Mouse (Mus musculus) Patski (cell line): ENCODE data around the gene 4930564D02Rik. TPM values are rescaled to one million over a fixed set of nuclear protein-coding genes. Genes with fewer than 3 reads are reported as not detected.

Source experiments
- ATAC-seq: fragments of 100-300 bp; one replicate; pipeline ENCODE4 v1.8.0; 2021
- CTCF ChIA-PET: fragments of 350-600 bp; sonication (Branson Sonifier 250); formaldehyde crosslinking; loops from one replicate; lab custom pipeline; 2022; ENCODE audit warnings: inconsistent platforms; lab: Charles Lee
- POLR2A ChIA-PET: fragments of 350-600 bp; sonication (Branson Sonifier 250); formaldehyde crosslinking; loops from one replicate; lab custom pipeline; 2022; ENCODE audit warnings: antibody characterized with exemption, inconsistent platforms; lab: Charles Lee
- DNase-seq: peaks from one replicate; pipeline ENCODE4 v3.0.0-alpha.2; 2011; ENCODE audit warnings: low read depth, low spot score
- H3K27me3 ChIP-seq: fragments of 371-371 bp; one replicate; pipeline ENCODE4 v1.5.1; 2021
- CTCF ChIP-seq: fragments of 100-300 bp; IDR thresholded peaks from one replicate; pipeline ENCODE4 v1.5.1; 2021
- in situ Hi-C: fragments of 300-500 bp; cut with MboI; formaldehyde crosslinking; loops from 3 replicates; pipeline ENCODE4 v1.11.1; 2018; ENCODE audit warnings: low pct_unique_long_range_greater_than_20kb, mixed read lengths
- polyA plus RNA-seq: library from polyadenylated mRNA; unstranded; gene quantifications from one replicate; pipeline ENCODE4 v1.2.3, GENCODE M21; 2021

Gene 4930564D02Rik
- polyA plus RNA-seq, 1 experiment from 2014 or later: not detected

DNA sequence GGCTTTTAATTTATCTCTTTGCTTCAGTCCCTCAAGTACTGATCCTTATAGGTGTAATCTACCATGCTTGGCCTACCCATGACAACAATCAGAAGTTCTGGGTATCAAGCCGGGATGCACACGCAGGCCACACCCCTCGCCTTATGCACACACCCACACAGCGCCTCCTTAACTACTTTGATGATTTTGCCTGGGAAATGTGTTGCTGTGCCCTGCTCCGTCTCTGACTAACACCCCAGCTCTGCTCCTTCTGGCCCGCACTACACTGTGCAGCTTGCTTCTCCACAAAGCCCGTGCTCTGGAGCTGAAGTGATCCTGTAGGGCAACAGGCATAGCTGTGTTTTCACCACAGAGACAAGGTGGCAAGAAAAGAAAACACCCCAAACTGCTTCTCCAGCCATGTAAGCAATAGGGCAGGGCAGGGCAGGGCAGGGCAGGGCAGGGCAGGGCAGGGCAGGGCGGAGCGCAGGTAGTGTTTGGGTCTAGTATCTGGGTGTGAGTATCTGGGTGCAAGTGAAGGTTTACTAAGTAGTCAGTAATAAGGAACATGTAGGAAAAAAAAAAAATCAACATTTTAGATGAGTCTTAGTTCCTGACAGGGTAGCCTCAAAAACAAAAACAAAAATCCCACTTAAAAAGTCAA is 25.5 kb upstream of the 4930564D02Rik start:
- in situ Hi-C loops: no loop called here
- TF ChIP-seq CTCF: no peak
- DNase-seq (no peak), ATAC-seq (no peak)
- POLR2A ChIA-PET: interaction anchor here (0.6 kb wide), 1 partner anchor 32 kb away, joined by 3 read pairs; no protein-coding TSS in a partner anchor
- CTCF ChIA-PET: interaction anchor here (2.0 kb wide), 1 partner anchor 19 kb away, joined by 4 read pairs; no protein-coding TSS in a partner anchor
- H3K27me3 ChIP-seq: no peaks in the 10 kb centered on the region

DNA sequence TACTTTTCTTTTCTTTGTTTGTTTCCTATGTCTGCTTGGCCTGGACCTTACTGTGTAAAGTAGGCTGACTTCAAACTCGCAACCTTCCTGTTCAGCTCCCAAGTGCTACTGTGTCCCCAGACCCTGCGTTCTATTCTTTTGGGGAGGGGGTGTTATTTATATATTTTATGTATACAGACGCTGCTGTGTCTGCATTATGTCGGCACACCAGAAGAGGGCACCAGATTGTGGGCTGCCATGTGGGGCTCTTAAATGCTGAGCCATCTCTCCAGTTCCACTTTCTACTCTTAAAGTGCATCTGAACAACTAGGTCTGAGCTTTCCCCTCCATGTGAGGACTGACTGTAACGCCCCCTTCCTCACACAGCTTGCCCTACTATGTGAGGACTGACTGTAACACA is 22.9 kb upstream of the 4930564D02Rik start:
- in situ Hi-C loops: no loop called here
- H3K27me3 ChIP-seq: no peaks in the 10 kb centered on the region
- DNase-seq: no peak
- TF ChIP-seq CTCF: no peak
- ChIA-PET CTCF (interaction anchor here (1.0 to 2.6 kb wide), 9 partner anchors 9 to 50 kb away, joined by 3 to 8 read pairs (median 5); no protein-coding TSS in a partner anchor), POLR2A (no interaction called here)
- no peak for ATAC-seq

DNA sequence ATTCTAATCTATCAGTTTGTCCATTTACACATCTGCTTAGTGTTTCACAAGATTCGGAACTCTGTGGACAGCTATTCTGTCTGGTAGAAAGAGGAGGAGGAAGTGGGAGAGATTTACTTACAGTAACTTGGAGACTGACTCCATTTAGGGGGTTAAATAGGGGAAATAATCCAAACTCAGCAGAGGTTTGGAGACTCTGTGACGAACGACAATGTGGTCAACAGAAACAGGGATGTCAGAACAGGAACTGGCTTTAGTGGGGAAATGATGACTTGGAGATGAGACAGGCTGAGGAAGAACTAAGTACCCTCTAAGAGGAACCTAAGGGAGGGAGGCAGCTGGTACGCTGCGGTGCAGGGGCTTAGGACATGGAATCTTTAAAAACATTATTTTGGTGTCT is 19.8 kb upstream of the 4930564D02Rik start:
- H3K27me3 ChIP-seq: no peaks in the 10 kb centered on the region
- CTCF ChIA-PET: no interaction called here
- DNase-seq (no peak), ATAC-seq (no peak)
- no peak for TF ChIP-seq CTCF
- in situ Hi-C loops: no loop called here
- POLR2A ChIA-PET: no interaction called here

DNA sequence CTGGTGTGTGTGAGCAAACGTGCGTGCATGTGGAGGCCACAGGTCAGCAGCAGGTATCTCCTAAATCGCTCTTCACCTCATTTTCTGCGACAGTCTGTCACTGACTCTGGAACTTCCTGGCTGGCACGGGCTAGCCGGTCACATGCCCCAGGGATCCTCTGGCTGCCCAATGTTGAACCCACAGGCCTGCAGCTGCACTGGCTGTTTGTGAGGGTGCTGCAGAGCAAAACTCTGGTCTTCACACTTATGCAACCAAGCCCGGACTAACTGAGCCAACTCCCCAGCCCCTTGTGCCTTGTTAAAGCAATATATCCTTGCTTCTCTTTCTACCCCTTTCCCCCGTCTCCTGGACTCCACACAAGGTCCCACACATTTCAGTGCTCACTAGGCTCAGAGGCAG is 19.0 kb upstream of the 4930564D02Rik start:
- in situ Hi-C loops: no loop called here
- ChIA-PET POLR2A (interaction anchor here (1.2 kb wide), 1 partner anchor 40 kb away, joined by 5 read pairs; no protein-coding TSS in a partner anchor), CTCF (interaction anchor here (1.0 to 1.3 kb wide), 2 partner anchors 13 to 36 kb away, joined by 3 to 4 read pairs; no protein-coding TSS in a partner anchor)
- TF ChIP-seq CTCF: no peak
- no peak for ATAC-seq
- no peak for DNase-seq
- no peaks in the 10 kb centered on the region for H3K27me3 ChIP-seq

DNA sequence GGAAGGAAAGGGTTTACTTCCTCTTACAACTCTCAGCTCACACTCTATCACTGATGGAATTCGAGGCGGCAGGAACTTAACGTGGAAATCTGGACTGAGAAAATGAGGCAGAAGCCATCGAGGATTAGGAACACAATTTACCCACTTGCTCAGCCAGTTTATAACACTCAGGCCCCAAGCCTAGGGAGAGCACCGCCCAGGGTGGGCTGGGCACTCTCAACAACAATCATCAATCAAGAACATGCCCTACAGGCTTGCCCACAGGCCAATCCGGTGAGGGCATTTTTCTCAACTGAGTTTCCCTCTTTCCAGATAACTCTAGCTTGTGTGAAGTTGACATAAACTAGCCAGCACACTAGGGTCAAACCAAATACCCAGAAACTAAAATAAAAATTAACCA is 16.8 kb upstream of the 4930564D02Rik start:
- no peaks in the 10 kb centered on the region for H3K27me3 ChIP-seq
- in situ Hi-C loops: loop anchor here (5.0 to 10.0 kb wide), 4 partner anchors 43 to 525 kb away; partner anchors contain the start of gene Rhoc
- TF ChIP-seq CTCF: no peak
- POLR2A ChIA-PET: no interaction called here
- CTCF ChIA-PET: interaction anchor here (1.3 kb wide), 1 partner anchor 10 kb away, joined by 4 read pairs; no protein-coding TSS in a partner anchor
- ATAC-seq (no peak), DNase-seq (no peak)

DNA sequence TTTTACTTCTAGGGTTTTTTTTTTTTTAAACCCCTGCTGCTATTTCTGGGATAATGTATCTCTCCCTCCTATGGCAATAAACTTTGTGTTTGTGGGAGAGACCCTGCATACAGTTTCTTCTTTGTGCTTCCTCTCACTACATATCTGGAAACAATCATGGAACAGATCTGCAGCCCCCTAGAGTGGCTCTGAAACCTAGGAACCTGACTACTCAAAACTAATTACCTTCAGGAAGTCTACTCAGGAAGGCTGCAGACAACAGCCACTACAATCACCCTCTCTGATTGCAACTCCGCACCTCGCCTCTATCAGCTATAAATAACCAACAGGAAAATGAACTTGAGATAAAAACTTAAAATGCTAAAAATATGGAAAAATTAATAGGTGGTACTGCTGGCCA is 15.5 kb upstream of the 4930564D02Rik start:
- in situ Hi-C loops: loop anchor here (5.0 to 10.0 kb wide), 4 partner anchors 44 to 526 kb away; partner anchors contain the start of gene Rhoc
- no peaks in the 10 kb centered on the region for H3K27me3 ChIP-seq
- DNase-seq (no peak), ATAC-seq (no peak)
- TF ChIP-seq CTCF: no peak
- ChIA-PET CTCF (no interaction called here), POLR2A (no interaction called here)

DNA sequence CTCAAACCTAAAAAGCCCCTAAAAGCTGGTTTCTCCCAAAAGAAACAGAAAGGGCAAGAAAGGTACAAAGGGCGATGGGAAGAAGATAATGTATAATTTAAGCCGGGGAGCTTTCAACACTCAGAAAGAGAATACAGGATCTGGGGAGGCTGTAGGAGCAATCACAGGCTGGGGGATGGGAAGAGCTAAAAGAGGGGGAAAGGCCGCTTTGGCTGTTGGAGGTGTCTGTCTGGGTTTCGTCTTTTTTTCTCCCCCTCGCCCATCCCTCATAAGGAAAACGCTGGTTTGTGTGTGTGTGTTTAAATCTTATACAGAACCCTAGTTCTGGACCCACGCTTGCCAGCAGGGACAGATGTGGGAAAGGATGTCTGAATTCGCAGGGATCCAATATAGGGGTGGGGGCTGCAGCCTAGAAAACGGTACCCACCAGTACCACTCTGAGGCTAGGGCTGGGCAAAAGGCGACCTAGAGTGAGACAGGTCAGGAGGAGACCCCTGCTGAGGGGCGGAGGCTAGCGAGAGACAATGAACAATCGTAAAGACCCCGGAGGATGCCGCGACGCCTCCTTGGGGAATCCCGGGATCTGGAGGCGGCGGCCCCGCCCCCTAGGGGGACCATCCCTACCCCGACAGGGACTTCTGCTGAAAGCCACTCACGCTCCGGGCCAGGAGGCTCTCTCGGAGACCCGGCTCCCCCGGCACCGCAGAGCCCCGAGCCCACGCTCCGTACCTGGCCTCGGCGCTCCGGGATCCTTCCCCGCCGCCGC is 14.3 kb upstream of the 4930564D02Rik start:
- no peak for ATAC-seq
- POLR2A ChIA-PET: interaction anchor here (0.7 to 1.1 kb wide), 5 partner anchors 30 to 186 kb away, joined by 3 to 7 read pairs (median 4); no protein-coding TSS in a partner anchor

DNA sequence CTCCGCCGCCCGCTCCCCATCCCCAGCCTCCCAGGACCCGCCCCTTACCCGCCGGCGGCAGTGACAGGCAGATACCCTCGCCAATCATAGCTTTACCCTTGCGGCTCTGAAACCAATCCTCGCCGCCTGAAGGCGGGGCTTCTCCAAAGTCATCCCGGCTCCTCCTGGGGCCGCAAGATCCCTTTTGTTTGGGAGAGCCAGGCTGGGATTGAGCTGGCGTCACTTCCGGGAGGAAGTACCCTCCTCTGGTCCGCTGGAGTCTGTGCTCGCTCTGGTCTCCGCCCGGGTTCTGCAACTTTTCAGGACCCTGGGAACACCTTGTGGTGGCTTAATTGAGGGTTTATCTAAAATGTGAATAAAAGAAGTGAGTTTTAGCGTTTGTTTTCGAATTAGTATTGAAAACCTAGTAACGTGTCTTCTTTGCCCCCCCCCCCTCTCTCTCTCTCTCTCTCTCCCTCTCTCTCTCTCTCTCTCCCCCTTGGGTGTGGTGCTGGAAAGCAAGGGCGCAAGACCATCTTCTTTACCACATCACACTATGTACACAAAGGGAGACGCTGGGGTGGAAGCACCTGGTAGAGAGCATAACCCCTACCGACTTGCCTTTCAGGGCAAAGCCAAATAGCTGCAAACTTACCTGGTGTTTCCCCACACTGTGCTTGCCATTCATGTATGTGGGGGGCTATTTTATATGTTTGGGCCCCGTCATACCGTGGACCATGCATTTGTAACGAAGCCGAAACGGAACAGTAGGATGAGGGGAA is 13.5 kb upstream of the 4930564D02Rik start, which contains the start of gene Cttnbp2nl:
TSS of gene Cttnbp2nl (minus strand) at position 210 of the 761 bp plus-strand sequence.
- ChIA-PET CTCF (interaction anchor here (1.3 kb wide), 2 partner anchors 53 to 60 kb away, joined by 3 read pairs; no protein-coding TSS in a partner anchor), POLR2A (interaction anchor here (0.6 to 1.0 kb wide), 4 partner anchors 55 to 404 kb away, joined by 3 to 7 read pairs (median 4); no protein-coding TSS in a partner anchor)
- ATAC-seq (peak; percentile 86), DNase-seq (peak; percentile 99)
- in situ Hi-C loops: loop anchor here (5.0 to 10.0 kb wide), 4 partner anchors 46 to 528 kb away; partner anchors contain the start of gene Rhoc
- H3K27me3 ChIP-seq: no peaks in the 10 kb centered on the region
- no peak for TF ChIP-seq CTCF

More for the DNA sequence above, 14.3 kb upstream of the 4930564D02Rik start:
- DNase-seq: no peak
- CTCF ChIA-PET: interaction anchor here (1.3 kb wide), 2 partner anchors 52 to 59 kb away, joined by 3 read pairs; no protein-coding TSS in a partner anchor
- no peak for TF ChIP-seq CTCF
- in situ Hi-C loops: loop anchor here (5.0 to 10.0 kb wide), 4 partner anchors 45 to 528 kb away; partner anchors contain the start of gene Rhoc
- no peaks in the 10 kb centered on the region for H3K27me3 ChIP-seq

DNA sequence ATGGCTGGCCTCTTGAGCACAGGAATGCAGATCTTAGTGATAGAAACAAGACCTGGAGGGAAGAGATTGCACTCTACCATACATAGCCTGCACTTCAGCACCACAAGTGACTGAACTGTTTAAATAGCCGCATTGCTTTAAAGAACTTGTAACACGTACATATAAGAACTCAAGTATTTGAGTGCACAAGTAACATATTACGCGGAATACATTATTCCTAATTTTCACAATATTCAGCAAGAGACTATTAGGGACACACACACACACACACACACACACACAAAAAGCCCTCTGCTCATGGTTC is 13.0 kb upstream of the 4930564D02Rik start:
- ChIA-PET POLR2A (interaction anchor here (0.6 to 1.0 kb wide), 3 partner anchors 55 to 405 kb away, joined by 3 to 5 read pairs (median 3); no protein-coding TSS in a partner anchor), CTCF (no interaction called here)
- in situ Hi-C loops: loop anchor here (5.0 to 10.0 kb wide), 4 partner anchors 46 to 529 kb away; partner anchors contain the start of gene Rhoc
- no peaks in the 10 kb centered on the region for H3K27me3 ChIP-seq
- no peak for DNase-seq
- no peak for ATAC-seq
- TF ChIP-seq CTCF: no peak
